Mouse (Mus musculus) layer of hippocampus, adult 11-12 months (tissue): ENCODE data around the gene Lig1.

Experiments used
- DNase-seq: peaks from one replicate; pipeline ENCODE4 v3.0.0; 2022; ENCODE audit warnings: low spot score

The Lig1 gene

DNA sequence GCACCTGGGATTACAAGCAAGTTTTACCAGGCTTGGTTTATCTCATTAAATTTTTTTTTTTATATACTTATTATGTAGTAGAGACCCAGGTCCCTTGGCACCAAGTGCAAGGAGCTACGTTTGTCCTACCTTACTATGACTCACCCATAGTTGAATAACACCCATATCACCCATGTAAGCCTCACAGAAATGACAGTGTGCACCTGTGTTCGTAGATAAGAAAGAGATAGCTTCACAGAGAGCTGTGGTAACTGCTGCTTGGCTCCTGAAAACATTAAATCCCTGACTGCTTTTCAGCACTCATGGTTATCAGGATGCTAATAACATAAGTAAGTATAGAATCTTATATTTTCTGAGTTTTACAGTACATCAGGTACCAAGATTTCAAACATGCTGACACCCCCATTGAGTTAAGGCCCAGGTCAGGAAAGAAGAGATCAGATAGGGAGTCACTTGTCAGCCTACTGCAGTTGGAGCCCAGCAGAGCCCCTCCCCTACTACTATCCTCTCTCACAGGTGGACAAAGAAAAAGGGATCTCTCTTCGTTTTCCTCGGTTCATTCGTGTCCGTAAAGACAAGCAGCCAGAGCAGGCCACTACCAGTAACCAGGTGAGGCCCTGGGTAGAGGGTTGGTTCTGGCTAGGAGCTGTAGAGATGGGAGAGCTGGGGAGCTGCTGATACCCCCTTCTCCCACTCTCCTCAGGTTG is 33.6 kb downstream of the Lig1 start:
- DNase-seq = no peak

DNA sequence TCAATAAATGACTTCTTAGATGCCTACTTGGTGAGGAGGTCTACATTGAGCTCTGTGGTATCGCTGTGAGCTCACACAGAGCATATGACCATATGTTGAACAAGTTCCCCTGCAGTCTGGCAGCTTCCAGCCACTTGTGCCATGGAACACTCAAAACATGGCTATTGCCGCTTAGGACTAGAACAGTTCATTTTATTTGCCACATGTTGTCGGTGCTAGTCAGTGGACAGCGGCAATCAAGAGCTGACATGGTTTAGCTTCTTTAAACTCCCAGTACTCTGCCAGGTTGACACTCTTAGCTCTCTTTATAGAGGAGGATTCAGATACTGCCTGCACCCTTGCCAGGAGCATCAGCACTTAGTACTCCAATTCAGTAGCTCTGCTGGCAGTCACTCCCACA is 34.3 kb downstream of the Lig1 start:
- DNase-seq = no peak

GRCm38 (mm10) chr7:13314095-13314597 is 37.1 kb downstream of the Lig1 start:
- no peak for DNase-seq

DNA sequence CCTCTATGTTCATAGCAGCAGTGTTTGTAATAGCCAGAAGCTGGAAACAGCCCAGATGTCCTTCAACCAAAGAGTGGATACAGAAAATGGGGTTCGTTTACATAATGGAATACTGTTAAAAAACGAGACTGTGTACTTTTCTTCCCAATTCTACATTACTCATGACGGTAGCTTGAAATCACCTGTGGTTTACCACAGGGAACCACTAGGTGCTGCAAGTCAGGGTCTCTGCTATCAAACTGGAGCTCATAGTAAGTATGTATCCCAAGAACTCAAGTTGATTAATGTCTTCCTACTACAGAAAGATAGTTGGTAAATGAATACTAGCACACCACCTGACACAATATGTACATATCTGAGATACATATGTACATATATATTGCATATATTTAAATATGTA is 44.3 kb downstream of the Lig1 start:
- no peak for DNase-seq

- no peak for DNase-seq
These were observed 47.2 kb downstream of the Lig1 start, which contains the start of gene Pla2g4c for GRCm38 (mm10) chr7:13324316-13324715. Pla2g4c (plus strand) TSS chr7:13324655.

GRCm38 (mm10) chr7:13330575-13330974 is 53.5 kb downstream of the Lig1 start:
- no peak for DNase-seq

GRCm38 (mm10) chr7:13355943-13356342 is 78.9 kb downstream of the Lig1 start:
- no peak for DNase-seq
